Mouse (Mus musculus) spleen, adult 2 months (tissue): ENCODE results near the gene Rhno1.
A peak's percentile ranks its signal among the peaks of the same experiment; 100 is the strongest.

Source experiments
- CTCF ChIP-seq: fragments of 200-500 bp; IDR thresholded peaks from 2 replicates; pipeline ENCODE4 v1.5.1; 2011; ENCODE audit warnings: mild to moderate bottlenecking, inconsistent platforms; ENCODE audit not compliant: insufficient read depth, insufficient read length, insufficient replicate concordance; ENCODE audit errors: extremely low read depth
- POLR2A ChIP-seq: fragments of 200-500 bp; IDR thresholded peaks from 2 replicates; pipeline ENCODE4 v1.6.1; 2011; ENCODE audit warnings: low read depth, low read length, inconsistent platforms

DNA sequence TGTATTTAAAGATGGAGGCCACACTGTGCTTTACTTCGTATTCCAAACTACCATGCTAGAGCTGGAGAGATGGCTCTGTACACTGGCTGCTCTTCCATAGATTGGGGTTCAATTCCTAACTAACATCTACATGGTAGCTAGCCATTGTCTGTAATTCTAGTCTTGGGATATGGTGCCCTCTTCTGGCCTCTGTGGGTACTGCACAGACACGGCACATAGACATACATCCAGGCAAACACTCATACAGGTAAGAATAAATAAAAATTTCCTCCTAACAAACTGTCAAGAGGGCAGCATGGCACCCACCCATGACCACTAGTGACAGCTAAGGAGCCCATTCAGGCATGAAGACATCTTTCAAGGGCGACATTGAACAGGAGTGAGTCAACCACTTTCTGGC, 48.4 kb upstream of the Rhno1 start:
- no peak for TF ChIP-seq POLR2A
- TF ChIP-seq CTCF, result peak; percentile 57; the same call in 1 of the 2 replicates
